Mouse (Mus musculus) liver, adult 2 months (tissue): ENCODE measurements at regions not wholly inside any gene's neighbourhood (a gene's known extent, or its start where the extent isn't known, plus 50 kb on each side); places are given as distances from the start of the nearest gene placed in this dataset.
A peak's percentile ranks its signal among the peaks of the same experiment; 100 is the strongest.

Experiments used
- DNase-seq: peaks from one replicate; pipeline ENCODE4 v3.0.0-alpha.2; 2011; ENCODE audit warnings: low read depth, low spot score; ENCODE audit errors: extremely low read depth
- H3K27ac ChIP-seq: fragments of 200-500 bp; replicated peaks from 2 replicates; pipeline ENCODE4 v1.5.1; 2012; ENCODE audit warnings: low read depth, mild to moderate bottlenecking, control low read depth, inconsistent platforms, low read length; ENCODE audit not compliant: insufficient read depth
- H3K27me3 ChIP-seq: fragments of 200-500 bp; 2 replicates; pipeline ENCODE4 v1.6.1; 2012; ENCODE audit warnings: mild to moderate bottlenecking, moderate library complexity, low read length, inconsistent platforms; ENCODE audit not compliant: control insufficient read depth, insufficient read depth
- H3K36me3 ChIP-seq: fragments of 200-500 bp; 2 replicates; pipeline ENCODE4 v1.6.1; 2012; ENCODE audit warnings: low read length, inconsistent platforms; ENCODE audit not compliant: control insufficient read depth, insufficient read depth
- H3K4me1 ChIP-seq: fragments of 200-500 bp; 2 replicates; pipeline ENCODE4 v1.6.1; 2011; ENCODE audit warnings: low read length; ENCODE audit not compliant: control insufficient read depth, insufficient read depth
- H3K4me3 ChIP-seq: fragments of 200-500 bp; 2 replicates; pipeline ENCODE4 v1.5.1; 2011; ENCODE audit warnings: low read depth, mild to moderate bottlenecking, control low read depth, low read length, moderate library complexity; ENCODE audit not compliant: insufficient read depth
- H3K79me2 ChIP-seq: fragments of 200-500 bp; 2 replicates; pipeline ENCODE4 v1.6.1; 2012; ENCODE audit warnings: inconsistent platforms, mild to moderate bottlenecking, low read length, moderate library complexity; ENCODE audit not compliant: control insufficient read depth, insufficient read depth
- H3K9ac ChIP-seq: fragments of 200-500 bp; 2 replicates; pipeline ENCODE4 v1.6.1; 2012; ENCODE audit warnings: low read depth, mild to moderate bottlenecking, control low read depth, inconsistent platforms, low read length
- CTCF ChIP-seq: fragments of 200-500 bp; IDR thresholded peaks from 2 replicates; pipeline ENCODE4 v1.5.1; 2011; ENCODE audit warnings: low read depth, low read length, control low read depth
- POLR2A ChIP-seq: fragments of 200-500 bp; IDR thresholded peaks from 2 replicates; pipeline ENCODE4 v1.6.1; 2011; ENCODE audit warnings: low read length, control low read depth; ENCODE audit not compliant: insufficient read depth; ENCODE audit errors: extremely low read depth
- WGBS: fragments of 180-500 bp; shearing (Covaris S2); methylation state at CpG from one replicate; pipeline ENCODE4 v1.1.7; 2018; 5-methylcytosine and 5-hydroxymethylcytosine counted together

GRCm38 (mm10) chr8:128241200-128241599 is 117.2 kb upstream of the Nrp1 start:
- H3K4me1 ChIP-seq, result no peaks in the 10 kb centered on the region
- no peak overlapping the region for H3K4me3 ChIP-seq
- no peaks in the 10 kb centered on the region for H3K36me3 ChIP-seq
- WGBS, result 98% methylated on average over 1 of the region's 1 CpGs
- H3K79me2 ChIP-seq, result no peaks in the 10 kb centered on the region
- no peak overlapping the region for H3K9ac ChIP-seq
- no peak overlapping the region for H3K27ac ChIP-seq
- no peak for DNase-seq
- no peaks in the 10 kb centered on the region for H3K27me3 ChIP-seq
- TF ChIP-seq CTCF (no peak), POLR2A (no peak)

- TF ChIP-seq POLR2A, result no peak
- Histone ChIP-seq H3K27me3 (no peaks in the 10 kb centered on the region), H3K4me1 (no peaks in the 10 kb centered on the region), H3K79me2 (no peaks in the 10 kb centered on the region), H3K9ac (no peak overlapping the region), H3K27ac (no peak overlapping the region), H3K36me3 (no peaks in the 10 kb centered on the region), H3K4me3 (no peak overlapping the region)
- DNase-seq, result no peak
- 96% methylated on average over 3 of the region's 3 CpGs for WGBS
These were observed 115.7 kb upstream of the Nrp1 start for GRCm38 (mm10) chr8:128242465-128243251.

- H3K27ac ChIP-seq, result no peak overlapping the region
- H3K4me3 ChIP-seq, result no peak overlapping the region
- H3K27me3 ChIP-seq, result no peaks in the 10 kb centered on the region
- peak; percentile 28 for DNase-seq
- no peak overlapping the region for H3K9ac ChIP-seq
- no peaks in the 10 kb centered on the region for H3K4me1 ChIP-seq
- no peaks in the 10 kb centered on the region for H3K79me2 ChIP-seq
- H3K36me3 ChIP-seq, result no peaks in the 10 kb centered on the region
- no peak for TF ChIP-seq CTCF
- TF ChIP-seq POLR2A, result no peak
- 52% methylated on average over 2 of the region's 2 CpGs for WGBS
These were observed 106.7 kb upstream of the Nrp1 start for GRCm38 (mm10) chr8:128251723-128252122.

GRCm38 (mm10) chr8:128260836-128261235 is 97.6 kb upstream of the Nrp1 start:
- no peak for DNase-seq
- Histone ChIP-seq H3K9ac (no peak overlapping the region), H3K27ac (no peak overlapping the region), H3K4me3 (no peak overlapping the region), H3K36me3 (no peaks in the 10 kb centered on the region), H3K4me1 (no peaks in the 10 kb centered on the region), H3K27me3 (no peaks in the 10 kb centered on the region), H3K79me2 (no peaks in the 10 kb centered on the region)
- no peak for TF ChIP-seq POLR2A
- no peak for TF ChIP-seq CTCF
- WGBS, result 89% methylated on average over 3 of the region's 3 CpGs

- H3K27ac ChIP-seq, result no peak overlapping the region
- no peak for DNase-seq
- TF ChIP-seq POLR2A (no peak), CTCF (no peak)
- H3K9ac ChIP-seq, result no peak overlapping the region
- H3K4me1 ChIP-seq, result no peaks in the 10 kb centered on the region
- WGBS, result 92% methylated on average over 3 of the region's 3 CpGs
- no peaks in the 10 kb centered on the region for H3K27me3 ChIP-seq
- H3K36me3 ChIP-seq, result no peaks in the 10 kb centered on the region
- no peak overlapping the region for H3K4me3 ChIP-seq
- H3K79me2 ChIP-seq, result no peaks in the 10 kb centered on the region
These were observed 97.0 kb upstream of the Nrp1 start for GRCm38 (mm10) chr8:128261367-128261766.

- H3K36me3 ChIP-seq, result no peaks in the 10 kb centered on the region
- no peak for DNase-seq
- H3K27me3 ChIP-seq, result no peaks in the 10 kb centered on the region
- no peaks in the 10 kb centered on the region for H3K79me2 ChIP-seq
- H3K4me3 ChIP-seq, result no peak overlapping the region
- TF ChIP-seq CTCF, result no peak
- no peak for TF ChIP-seq POLR2A
- H3K27ac ChIP-seq, result no peak overlapping the region
- 0 out of 2 replicates have a peak, but pooled peaks cover 4% of the 10 kb centered on the region for H3K4me1 ChIP-seq
- 92% methylated on average over 9 of the region's 9 CpGs for WGBS
- H3K9ac ChIP-seq, result no peak overlapping the region
These were observed 95.0 kb upstream of the Nrp1 start for GRCm38 (mm10) chr8:128263251-128263947.
